Mouse (Mus musculus) T-helper 2 cell (primary cell): ENCODE measurements around the gene Mlycd.

ENCODE experiments used
- in situ Hi-C: fragments of 300-600 bp; cut with MboI, MseI; formaldehyde crosslinking; loops from one replicate; pipeline ENCODE4 v1.15.1; 2025; ENCODE audit warnings: high pct_unique_total_duplicates

Gene Mlycd

GRCm38 (mm10) chr8:119459724-119460123 is 65.0 kb downstream of the Mlycd start:
- in situ Hi-C loops: no loop called here
